Mouse (Mus musculus): ENCODE measurements at regions not wholly inside any gene's neighbourhood (a gene's known extent, or its start where the extent isn't known, plus 50 kb on each side); places are given as distances from the start of the nearest gene placed in this dataset.

DNA sequence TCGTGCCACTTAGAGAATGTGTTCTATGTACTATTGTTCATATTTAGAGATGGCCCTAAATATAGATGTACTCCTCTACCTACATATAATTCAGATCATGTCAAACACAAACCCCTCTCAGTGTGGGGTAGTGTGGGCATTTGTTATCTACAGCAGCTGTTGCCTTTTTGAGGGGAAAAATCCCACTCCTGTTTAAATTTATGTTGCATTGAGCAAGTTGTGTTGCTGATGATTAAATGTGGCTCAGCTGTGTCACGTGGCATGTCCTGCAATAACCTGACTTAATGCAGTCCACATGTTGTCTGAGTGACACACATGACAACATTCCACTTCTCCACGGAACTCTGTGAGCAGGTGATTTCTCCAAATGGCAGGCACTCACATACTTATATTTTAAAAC is 141.7 kb upstream of the Zeb2 start:
- TF ChIP-seq CTCF (IDR thresholded peaks at IDR 0.05; ENCODE audit: low read depth): no peak
- no peak for TF ChIP-seq EP300 (IDR thresholded peaks at IDR 0.05; ENCODE audit: low read depth)
